In genomic region chr6:52313391-52314303, GRCm38 (mm10) we compare ENCODE assay signal across 9 mouse cellular contexts. TPM values are rescaled to one million over a fixed set of nuclear protein-coding genes. Genes with fewer than 3 reads are reported as not detected.
DNase-seq lines count a peak whose midpoint lies in the region; ATAC-seq lines count a peak whose summit lies in the region.
"Had no signal": no experiment of that assay in that cellular context is flagged by ENCODE, and none has a peak within 500 bp of the region (broad histone marks: within the 10 kb centered on the region; RNA-seq: fewer than 3 reads in every experiment).

Gene Evx1 (plus strand): TSS chr6:52313498.

- H3K9ac ChIP-seq in heart, embryonic 12.5 days: no peak within 1 kb of the TSS
- H3K9ac ChIP-seq in hindbrain, embryonic 11.5 days (ENCODE audit: low read depth, low read length): peak within 1 kb of the TSS; percentile 43; the same call in 1 of the 2 replicates
- H3K9ac ChIP-seq in midbrain, embryonic 14.5 days (replicated peaks; ENCODE audit: low read length): no peak within 1 kb of the TSS

- WGBS in heart, embryonic 12.5 days: under 1% methylated on average over 59 of the region's 59 CpGs
- WGBS in hindbrain, embryonic 11.5 days: under 1% methylated on average over 59 of the region's 59 CpGs
- under 1% methylated on average over 59 of the region's 59 CpGs for WGBS in midbrain, embryonic 14.5 days

- H3K27me3 ChIP-seq in heart, embryonic 12.5 days (replicated peaks): peaks cover 94% of the 10 kb centered on the region
- peaks cover 98% of the 10 kb centered on the region for H3K27me3 ChIP-seq in hindbrain, embryonic 11.5 days (ENCODE audit: control insufficient read depth, insufficient read depth, low read length)
- H3K27me3 ChIP-seq in midbrain, embryonic 14.5 days (ENCODE audit: control insufficient read depth, insufficient read depth, low read length): peaks cover 96% of the 10 kb centered on the region

- H3K4me1 ChIP-seq in heart, embryonic 12.5 days (replicated peaks): peaks cover 27% of the 10 kb centered on the region
- peaks cover 3% of the 10 kb centered on the region; the same call in 1 of the 2 replicates for H3K4me1 ChIP-seq in hindbrain, embryonic 11.5 days (replicated peaks; ENCODE audit: control insufficient read depth, insufficient read depth, low read length)
- no peaks in the 10 kb centered on the region for H3K4me1 ChIP-seq in midbrain, embryonic 14.5 days (ENCODE audit: control insufficient read depth, insufficient read depth, low read length)

- no peak for DNase-seq in heart, adult 11 months
- DNase-seq in R1 (ENCODE audit: low read depth, low spot score): peak; percentile 56
- DNase-seq in hindbrain, embryonic 11.5 days (ENCODE audit: low spot score): peak; percentile 69
- peak; percentile 49 for DNase-seq in midbrain, embryonic 14.5 days
- DNase-seq in cerebellum, adult 8-10 months: no peak

- peak within 1 kb of the TSS; percentile 48 for H3K4me2 ChIP-seq in heart, embryonic 12.5 days
- no peak within 1 kb of the TSS for H3K4me2 ChIP-seq in hindbrain, embryonic 11.5 days (replicated peaks; ENCODE audit: low read depth, low read length)
- H3K4me2 ChIP-seq in midbrain, embryonic 14.5 days (ENCODE audit: low read length): 0 out of 2 replicates have a peak within 1 kb of the TSS, but pooled peaks have one; percentile 6

- H3K9me3 ChIP-seq in heart, embryonic 12.5 days (replicated peaks): no peaks in the 10 kb centered on the region
- no peaks in the 10 kb centered on the region for H3K9me3 ChIP-seq in hindbrain, embryonic 11.5 days (ENCODE audit: control insufficient read depth, low read length)
- no peaks in the 10 kb centered on the region for H3K9me3 ChIP-seq in midbrain, embryonic 14.5 days (ENCODE audit: control insufficient read depth, low read length)

- no peak within 1 kb of the TSS for H3K27ac ChIP-seq in heart, embryonic 12.5 days (ENCODE audit: poor library complexity, severe bottlenecking)
- peak within 1 kb of the TSS; percentile 39; the same call in 1 of the 2 replicates for H3K27ac ChIP-seq in hindbrain, embryonic 11.5 days (ENCODE audit: low read depth, low read length)
- peak within 1 kb of the TSS; percentile 41 for H3K27ac ChIP-seq in midbrain, embryonic 14.5 days (replicated peaks; ENCODE audit: low read depth, low read length)

- no peak for ATAC-seq in heart, embryonic 12.5 days (ENCODE audit: insufficient number of reproducible peaks, low FRiP score)
- no peak for ATAC-seq in hindbrain, embryonic 11.5 days (ENCODE audit: low FRiP score)
- no peak for ATAC-seq in midbrain, embryonic 14.5 days (ENCODE audit: low FRiP score, low TSS enrichment)
- ATAC-seq in erythroblast, adult 5-6 weeks (replicated peaks; ENCODE audit: low FRiP score, poor library complexity, severe bottlenecking): no peak
- no peak for ATAC-seq in granulocyte monocyte progenitor cell, adult 5-6 weeks (replicated peaks; ENCODE audit: poor library complexity, severe bottlenecking)

- peak within 1 kb of the TSS; percentile 24 for H3K4me3 ChIP-seq in heart, embryonic 12.5 days
- peak within 1 kb of the TSS; percentile 21 for H3K4me3 ChIP-seq in hindbrain, embryonic 11.5 days (ENCODE audit: low read depth, low read length)
- peak within 1 kb of the TSS; percentile 14 for H3K4me3 ChIP-seq in midbrain, embryonic 14.5 days (replicated peaks; ENCODE audit: low read depth, low read length)

- H3K36me3 ChIP-seq in heart, embryonic 12.5 days: no peaks in the 10 kb centered on the region
- H3K36me3 ChIP-seq in hindbrain, embryonic 11.5 days (ENCODE audit: control insufficient read depth, insufficient read depth, low read length): no peaks in the 10 kb centered on the region
- H3K36me3 ChIP-seq in midbrain, embryonic 14.5 days (ENCODE audit: control insufficient read depth, insufficient read depth, low read length): no peaks in the 10 kb centered on the region

RNA-seq across cellular contexts. Expression of gene Evx1, which starts in this region (rescaled TPM):
- not detected in 2 replicates for polyA plus RNA-seq in heart, embryonic 12.5 days (2016; fragmentation: Nextera tagmentation; extraction: Ambion mirVana)
- polyA plus RNA-seq in hindbrain, embryonic 11.5 days (2014; fragmentation: Nextera tagmentation; extraction: Ambion mirVana): 5.2 and 5.9 TPM in 2 replicates
- 1.3 and 1.5 TPM in 2 replicates for polyA plus RNA-seq in midbrain, embryonic 14.5 days (2014; fragmentation: Nextera tagmentation; extraction: Ambion mirVana)
- not detected in 2 replicates for total RNA-seq in erythroblast, adult 5-6 weeks (2015; ENCODE audit: low replicate concordance)
- not detected in 2 replicates for total RNA-seq in erythroblast, adult 5-6 weeks (2017; ENCODE audit: low replicate concordance)
- total RNA-seq in granulocyte monocyte progenitor cell, adult 5-6 weeks (2014; fragmentation: Nextera tagmentation): not detected in 2 replicates
- total RNA-seq in granulocyte monocyte progenitor cell, adult 5-6 weeks (2017): not detected in 2 replicates
- total RNA-seq: layer of hippocampus, adult 8-10 months had no signal

Comparison
In these comparisons a context has a peak if more than half of its experiments do, and no peak if none do; other contexts are left out.
1. DNase-seq: peak in R1 (single experiment), hindbrain, embryonic 11.5 days (single experiment) and midbrain, embryonic 14.5 days (single experiment); none in heart, adult 11 months (single experiment) and cerebellum, adult 8-10 months (single experiment).
2. Peak in every context shown above with its lines, with median percentiles within 50 percentile points of each other: H3K4me3 ChIP-seq.